Mouse (Mus musculus): ENCODE measurements around the gene Sez6l.

Sez6l gene

DNA sequence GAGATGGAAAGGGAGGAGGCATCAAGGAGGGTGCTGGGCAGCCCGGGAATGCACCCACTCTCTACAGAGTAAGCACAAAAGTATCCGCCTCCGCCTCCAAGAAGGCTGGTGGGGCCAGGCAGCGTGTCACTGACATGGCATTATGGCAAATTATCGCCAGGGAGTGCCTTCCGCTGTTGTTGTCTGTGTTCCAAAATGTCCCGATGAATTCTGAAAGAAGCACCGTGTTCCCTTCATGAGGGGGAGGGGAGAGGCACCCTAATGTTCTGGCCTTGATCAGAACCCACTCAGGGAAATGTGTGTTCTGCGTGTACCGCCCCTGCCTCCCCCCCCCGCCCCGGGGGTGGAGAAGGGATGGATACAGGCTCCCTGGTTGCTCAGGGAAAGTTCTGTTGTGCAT, 41.1 kb downstream of the Sez6l start:
- no peak for DNase-seq (ENCODE audit: extremely low read depth, insufficient read length, low spot score)

DNA sequence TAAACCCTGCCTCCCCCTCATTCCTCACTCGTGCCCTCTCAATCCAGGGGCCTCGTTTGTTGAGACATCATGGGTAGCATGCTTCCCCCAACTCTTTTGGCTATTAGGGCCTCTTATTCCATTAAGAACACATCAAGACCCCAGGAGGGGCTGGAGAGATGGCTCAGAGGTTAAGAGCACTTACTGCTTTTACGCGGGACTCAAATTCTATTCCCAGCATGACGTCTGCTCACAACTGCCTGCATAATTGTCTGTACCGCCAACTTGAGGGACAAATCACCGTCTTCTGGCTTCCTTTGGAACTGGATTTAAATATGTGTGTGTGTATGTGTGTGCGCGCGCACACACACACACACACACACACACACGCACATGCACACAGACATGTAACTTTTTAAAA, 42.8 kb downstream of the Sez6l start:
- no peak for DNase-seq (ENCODE audit: extremely low read depth, insufficient read length, low spot score)

DNA sequence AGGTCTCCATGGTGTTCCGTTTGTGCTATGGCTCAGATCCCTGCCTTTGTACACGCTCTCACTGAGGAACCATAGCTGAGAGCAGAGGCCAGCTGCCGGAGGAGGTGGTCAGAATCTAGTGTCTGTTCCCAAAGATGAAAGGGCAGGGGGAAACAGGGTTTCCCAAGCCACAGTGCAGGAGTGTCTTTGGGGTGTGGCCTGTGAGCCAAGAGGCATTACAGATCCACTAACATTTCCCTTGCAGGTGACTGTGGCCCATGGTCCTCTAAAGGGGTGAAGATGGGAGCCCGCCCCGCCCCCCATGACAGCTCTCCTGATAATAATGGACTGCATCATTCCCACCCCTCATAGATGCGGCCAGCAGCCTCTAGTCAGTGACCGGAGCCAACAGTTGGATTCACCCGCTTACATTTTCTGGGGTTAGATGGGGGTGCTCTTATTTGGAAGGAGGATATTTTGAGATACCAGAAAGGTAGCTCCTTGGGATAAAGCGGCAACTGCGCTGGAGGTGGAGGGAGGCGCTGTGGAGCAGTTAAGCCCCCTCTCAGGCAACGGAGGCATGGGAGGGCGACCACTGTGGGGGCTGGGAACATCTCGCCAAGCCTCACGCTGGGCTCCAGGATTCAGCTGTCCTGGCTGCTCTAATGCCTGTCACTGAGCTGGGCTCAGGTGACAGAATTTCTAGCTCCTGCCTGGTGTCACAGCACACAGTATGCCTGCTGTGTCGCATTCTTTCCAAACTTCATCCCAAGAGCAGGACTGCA, 43.5 kb downstream of the Sez6l start:
- DNase-seq (ENCODE audit: extremely low read depth, insufficient read length, low spot score): no peak

DNA sequence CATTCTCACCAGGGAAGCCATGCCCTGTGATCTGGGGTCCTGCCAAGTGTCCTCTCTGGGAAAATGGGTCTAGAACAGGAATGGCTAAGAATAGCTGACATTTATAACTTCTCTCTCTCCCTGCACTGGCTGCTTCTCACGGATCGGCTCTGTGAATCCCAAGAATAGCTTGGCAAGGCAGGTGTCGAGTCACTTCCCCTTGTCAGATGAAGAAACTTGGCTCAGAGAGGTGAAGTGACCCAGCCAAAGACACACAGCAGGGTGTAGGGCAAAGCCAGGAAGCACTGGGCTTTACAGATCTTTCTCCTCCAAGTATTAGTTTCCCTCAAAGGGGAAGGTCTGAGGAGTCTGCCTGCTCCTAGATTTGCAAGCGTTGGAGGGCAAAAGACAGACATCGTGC, 44.1 kb downstream of the Sez6l start:
- DNase-seq (ENCODE audit: extremely low read depth, insufficient read length, low spot score): no peak

DNA sequence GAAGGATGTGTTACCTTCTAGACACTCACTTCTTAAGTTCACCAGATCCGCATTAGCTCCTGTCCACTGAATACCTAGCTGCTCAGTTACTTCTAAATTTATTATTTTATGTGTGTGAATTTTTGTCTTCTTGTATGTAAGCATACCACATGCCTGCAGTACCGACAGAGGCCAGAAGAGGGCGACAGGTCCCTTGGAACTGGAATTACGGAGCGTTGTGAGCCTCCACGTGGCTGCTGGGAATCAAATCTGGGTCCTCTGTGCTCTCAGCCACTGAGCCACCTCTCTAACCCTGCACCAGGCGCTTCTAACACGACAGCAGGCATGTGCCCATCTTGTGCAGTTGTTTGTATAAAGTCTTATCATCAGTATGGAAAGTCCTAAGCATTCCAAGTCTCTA, 44.8 kb downstream of the Sez6l start:
- peak; percentile 9 for DNase-seq (ENCODE audit: extremely low read depth, insufficient read length, low spot score)

DNA sequence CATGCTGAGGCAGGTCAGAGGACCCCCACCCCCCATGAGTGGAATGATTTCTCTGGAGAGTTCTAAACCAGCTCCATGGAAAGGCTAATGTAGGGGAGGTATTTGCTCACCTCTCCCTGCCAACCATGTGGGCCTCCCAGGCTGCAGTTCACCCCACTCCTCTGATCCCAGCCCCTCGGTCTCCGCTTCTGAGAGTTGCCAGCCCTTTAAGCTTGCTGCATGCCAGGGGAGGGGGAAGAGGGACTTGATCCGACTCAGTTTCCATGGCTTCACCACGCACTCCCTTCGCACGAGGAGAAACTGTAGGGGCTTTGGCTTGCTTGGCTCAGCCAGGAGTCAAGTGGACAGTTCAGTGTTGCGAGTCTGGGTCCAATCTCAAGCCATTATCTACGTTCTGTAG, 45.9 kb downstream of the Sez6l start:
- no peak for DNase-seq (ENCODE audit: extremely low read depth, insufficient read length, low spot score)

DNA sequence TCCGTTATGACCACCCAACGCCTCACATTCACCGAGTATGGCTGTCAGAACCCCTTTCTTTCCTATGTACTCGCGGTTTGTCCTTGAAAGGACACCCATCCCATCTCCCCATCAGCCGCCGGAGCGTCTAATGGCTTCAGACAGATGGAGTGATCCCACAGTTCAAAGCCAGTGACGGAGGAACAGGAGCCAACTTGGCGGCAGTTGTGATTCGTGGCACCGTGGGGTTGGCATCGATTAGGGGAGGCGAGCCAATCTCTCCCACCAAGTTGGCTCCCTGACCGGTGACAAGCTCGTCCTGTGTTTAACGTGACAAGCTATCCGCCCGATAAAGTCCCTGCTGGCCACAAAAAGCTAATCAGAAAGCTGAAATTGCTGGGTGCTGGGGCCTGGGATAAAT, 50.0 kb downstream of the Sez6l start:
- no peak for DNase-seq (ENCODE audit: extremely low read depth, insufficient read length, low spot score)

DNA sequence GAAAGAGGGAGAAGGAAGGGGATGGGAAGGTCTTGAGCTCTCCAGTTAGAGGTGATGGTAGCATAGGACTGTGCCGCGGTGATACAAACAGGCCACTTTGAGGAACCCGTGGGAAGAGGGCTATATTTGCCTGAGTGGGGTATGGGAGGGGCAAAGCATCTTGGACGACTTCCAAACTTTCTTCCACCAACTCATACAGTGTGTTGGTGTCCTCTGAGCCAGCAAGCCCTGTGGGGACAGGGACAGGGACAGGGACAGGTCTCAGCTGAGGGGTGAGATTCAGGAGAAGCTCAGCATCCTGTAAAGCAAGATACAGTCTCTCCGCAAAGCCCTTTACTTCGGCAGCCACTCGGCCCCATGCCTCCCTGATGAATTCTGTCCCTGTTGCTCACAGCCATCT, 50.5 kb downstream of the Sez6l start:
- DNase-seq (ENCODE audit: extremely low read depth, insufficient read length, low spot score): no peak

DNA sequence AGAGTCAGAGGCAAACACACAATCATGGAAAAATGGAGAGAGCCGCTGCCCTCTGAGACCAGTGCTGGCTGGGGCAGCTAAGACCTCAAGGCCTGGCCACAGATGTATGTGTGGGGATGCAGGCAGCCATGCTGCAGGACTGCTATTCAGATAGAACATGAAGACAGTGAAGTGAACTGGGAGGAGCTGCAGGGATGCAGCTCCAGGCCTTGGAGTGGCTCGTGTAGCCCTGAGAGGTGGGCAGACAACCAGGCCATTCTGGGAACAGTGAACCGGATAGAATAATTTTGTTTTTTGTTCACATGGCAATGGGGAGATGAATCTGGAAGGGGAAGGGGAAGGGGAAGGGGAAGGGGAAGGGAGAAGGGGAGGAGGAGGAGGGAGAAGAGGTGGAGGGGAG, 51.0 kb downstream of the Sez6l start:
- no peak for DNase-seq (ENCODE audit: extremely low read depth, insufficient read length, low spot score)

DNA sequence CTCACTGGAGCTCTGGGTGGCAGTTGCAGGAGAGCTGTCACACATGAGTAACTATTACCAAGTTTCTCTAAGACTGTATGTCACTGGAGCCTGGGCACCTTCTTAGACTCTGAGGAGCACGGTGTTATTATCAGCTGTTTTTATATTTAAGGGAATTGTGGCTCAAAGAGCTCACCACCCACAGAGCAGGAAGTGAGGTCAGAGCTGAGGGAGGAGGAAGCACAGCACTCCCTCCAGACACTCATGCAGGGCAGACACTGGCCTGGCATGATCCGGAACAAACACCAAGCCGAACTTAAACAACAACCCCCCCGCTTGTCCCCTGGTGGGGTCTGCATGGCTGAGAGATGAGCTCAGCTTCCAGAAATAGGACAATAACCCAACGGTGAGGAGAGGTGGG, 51.7 kb downstream of the Sez6l start:
- no peak for DNase-seq (ENCODE audit: extremely low read depth, insufficient read length, low spot score)

DNA sequence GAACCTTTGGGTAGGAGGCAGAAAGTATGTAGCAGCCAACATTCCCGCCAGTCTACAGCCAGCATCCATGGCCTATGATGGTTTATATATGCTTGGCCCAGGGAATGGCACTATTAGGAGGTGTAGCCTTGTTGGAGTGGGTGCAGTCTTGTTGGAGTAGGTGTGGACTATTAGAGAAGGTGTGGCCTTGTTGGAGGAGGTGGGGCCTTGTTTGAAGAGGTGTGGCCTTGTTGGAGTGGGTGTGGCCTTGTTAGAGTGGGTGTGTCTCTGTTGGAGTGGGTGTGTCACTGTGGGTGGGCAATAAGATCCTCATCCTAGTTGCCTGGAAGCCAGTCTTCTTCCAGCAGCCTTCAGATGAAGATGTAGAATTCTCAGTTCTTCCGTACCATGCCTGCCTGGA, 53.2 kb downstream of the Sez6l start:
- no peak for DNase-seq (ENCODE audit: extremely low read depth, insufficient read length, low spot score)

DNA sequence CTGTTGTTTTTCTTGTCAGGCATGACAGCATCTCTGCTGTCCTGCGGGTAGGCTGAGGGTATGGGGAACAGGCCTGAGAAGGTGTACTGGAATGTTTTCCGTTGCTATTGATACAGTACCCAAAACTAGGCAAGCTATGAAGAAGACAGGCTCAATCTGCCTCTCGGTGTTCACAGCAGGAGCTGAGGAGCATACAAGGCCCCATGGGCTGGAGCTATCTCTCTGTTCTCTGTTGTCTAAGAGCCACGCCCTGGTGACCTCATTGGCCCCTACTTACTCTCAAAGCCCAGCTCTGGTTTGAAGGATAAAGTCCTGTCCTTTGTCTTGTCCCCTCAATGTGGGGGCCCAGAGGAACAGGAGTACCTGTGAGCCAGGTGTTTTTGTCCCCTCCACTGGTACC, 53.7 kb downstream of the Sez6l start:
- no peak for DNase-seq (ENCODE audit: extremely low read depth, insufficient read length, low spot score)

DNA sequence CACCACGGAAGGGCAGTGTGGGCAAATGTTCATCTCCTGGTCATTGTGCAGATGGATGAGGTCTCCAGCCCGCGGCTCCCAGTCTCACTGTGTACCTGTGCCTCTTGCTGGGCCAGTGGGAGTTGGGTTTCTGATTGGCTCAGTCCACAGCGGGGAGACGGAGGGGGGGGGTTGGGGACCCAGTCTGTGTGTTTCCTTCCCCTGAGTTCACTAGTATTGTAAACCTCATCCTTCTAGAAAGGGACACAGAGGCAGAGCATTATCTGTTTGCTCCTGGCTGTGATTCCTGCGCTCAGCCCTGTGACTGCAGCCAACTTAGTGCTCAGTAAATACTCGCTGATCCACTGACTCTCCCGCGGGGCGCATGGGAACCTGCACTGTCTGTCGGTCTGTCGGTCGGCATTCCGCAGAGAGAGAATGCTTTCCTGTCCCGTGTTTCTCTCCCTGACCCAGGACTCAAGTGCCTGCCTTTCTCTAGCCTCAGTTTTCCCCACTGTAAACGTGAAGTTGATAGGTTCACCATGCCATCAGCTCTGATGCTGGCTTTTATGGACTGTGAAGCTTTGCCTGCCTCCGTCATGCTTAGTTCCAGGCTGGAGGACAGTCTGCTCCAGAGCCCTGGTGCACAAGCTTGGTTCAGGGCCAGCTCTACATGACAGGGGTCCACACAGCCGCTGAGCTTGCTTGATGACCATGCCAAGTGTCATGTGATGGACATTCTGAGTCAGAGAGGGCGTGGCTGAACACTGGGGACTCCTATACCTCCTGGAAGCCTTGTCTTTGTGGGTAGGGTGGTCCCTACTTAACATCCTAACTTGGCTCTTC, 55.1 kb downstream of the Sez6l start:
- DNase-seq (ENCODE audit: extremely low read depth, insufficient read length, low spot score): no peak

DNA sequence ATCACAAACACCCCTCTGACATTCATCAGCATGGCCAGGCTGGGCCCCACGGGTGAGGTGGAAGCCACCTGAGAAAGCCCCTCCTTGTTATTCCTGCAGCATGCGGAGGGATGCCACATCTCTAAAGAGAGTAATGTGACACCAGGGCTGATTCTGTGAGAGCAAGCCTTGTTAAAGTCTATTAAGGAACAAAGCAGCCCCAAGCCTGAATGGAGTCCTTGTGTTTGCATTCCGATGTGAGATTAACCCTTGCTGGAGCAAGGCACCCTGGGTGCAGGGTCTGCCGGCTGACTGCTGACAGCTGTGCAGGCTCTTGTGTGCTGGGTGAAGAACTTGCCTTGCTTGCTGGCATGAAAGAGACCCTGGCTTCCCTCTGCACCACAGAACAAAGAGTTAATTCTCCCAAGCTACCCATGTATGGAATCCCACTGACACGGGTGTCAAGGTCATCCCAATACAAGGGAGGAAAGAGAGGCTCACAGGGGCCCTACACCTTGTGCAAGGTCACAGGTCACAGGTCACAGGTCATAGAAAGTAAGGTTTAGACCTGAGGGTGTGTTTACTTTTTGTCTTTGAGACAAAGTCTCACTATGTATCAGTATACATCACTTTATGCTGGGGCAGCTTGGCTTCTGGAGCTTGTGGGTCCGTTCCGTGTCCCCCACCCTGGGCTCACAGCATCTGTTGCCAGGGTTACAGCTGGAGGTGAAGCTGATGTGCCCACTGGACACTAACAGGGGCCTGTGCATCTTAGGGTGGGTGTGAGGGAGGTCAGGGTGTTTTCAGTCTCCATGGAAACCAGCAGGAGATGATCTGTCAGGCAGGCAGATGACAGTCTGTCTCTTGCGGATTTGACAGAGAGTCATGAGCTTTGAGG, 55.9 kb downstream of the Sez6l start:
- no peak for DNase-seq (ENCODE audit: extremely low read depth, insufficient read length, low spot score)

DNA sequence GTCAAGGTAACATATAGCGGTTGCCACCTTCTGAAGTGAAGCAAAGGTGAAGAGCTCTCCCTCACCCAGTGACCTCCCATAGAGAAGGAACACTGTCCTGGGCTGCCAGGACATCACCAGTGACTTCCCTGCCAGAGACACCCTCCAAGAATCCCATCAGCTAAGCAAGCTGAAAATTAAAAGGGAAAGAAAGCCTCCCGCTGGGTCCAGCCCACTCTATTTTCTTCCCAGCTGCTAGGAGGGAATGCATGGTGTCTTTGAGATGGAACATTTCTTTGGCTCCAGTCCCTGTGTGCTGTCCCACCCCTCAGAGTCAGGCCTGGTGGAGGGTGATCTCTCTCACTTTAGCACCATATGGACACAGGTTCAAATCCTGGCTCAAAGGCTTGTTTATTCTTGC, 58.2 kb downstream of the Sez6l start:
- no peak for DNase-seq (ENCODE audit: extremely low read depth, insufficient read length, low spot score)

DNA sequence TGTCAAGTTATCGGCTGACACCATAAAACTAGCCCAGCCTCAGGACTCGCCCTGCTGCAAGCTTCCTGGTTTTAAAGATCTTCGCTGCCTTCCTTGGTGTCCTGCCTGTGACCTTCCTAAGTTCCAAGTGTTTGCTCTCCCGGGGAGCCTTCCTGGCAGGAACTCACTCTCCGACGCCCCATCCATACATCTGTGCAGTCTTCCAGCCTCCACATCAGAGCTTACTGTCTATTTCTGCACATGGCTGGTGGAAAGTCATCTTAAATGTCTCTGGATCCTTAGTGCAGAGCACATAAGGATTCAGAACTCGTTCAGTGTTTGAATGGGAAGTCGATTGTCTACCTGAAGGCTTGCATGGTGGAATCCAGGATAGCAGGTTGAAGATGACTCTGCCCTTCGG, 59.5 kb downstream of the Sez6l start:
- no peak for DNase-seq (ENCODE audit: extremely low read depth, insufficient read length, low spot score)

DNA sequence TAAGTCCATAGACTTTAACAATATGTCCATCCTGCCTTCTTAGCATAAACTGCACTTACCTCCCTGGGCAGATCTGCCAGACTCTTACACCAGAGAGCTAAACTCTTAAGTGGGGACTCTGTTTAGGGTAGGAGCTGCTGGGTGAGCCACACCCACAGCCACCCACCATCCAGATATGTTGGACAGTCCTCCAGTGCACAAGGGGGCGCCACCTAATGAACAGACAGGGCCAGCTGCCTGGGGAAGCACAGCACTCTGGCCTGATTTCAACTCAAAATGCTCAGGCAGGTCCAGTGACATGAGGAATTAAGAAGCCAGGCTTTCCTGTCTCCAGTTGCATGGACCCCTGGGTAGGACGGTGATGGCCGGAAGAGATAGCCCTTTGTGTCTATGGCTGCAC, 60.5 kb downstream of the Sez6l start:
- no peak for DNase-seq (ENCODE audit: extremely low read depth, insufficient read length, low spot score)

DNA sequence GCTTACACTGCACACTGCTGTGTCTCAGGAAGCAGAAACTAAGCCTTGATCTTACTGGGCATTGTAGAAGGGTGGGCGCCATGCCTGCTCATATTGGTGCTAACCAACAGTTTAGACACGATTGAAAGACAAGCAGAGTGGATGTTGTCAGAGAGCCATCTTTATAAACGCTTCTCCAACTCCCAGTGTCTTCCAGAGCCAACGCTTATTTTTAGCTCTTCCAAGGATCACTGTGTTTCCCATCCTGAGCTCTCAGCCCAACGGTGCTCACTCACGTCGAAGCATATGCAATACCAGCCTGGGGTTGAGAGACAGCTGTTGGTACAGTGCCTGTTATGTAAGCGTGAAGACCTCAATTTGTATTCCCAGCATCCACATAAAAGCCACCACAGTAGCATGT, 66.6 kb downstream of the Sez6l start:
- DNase-seq (ENCODE audit: extremely low read depth, insufficient read length, low spot score): no peak

DNA sequence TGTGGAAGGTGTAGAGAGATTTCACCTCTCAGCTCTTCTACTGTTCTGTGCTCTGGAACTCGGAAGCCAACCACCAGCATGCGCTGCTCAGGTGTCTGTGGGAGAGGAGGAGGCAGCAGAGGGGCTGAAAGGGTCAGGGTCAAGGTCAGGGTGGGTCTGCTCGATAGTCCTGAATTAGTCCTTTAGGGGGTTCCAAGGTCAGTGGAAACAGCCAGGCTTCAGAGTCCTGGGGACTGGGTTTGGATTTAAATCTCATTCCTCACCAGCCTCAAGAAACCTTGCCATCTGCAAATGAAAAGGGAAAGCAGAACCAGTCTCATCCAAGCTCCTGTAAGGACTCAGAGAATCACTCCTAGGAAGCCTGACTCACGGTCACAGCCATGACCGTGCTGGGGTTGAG, 67.1 kb downstream of the Sez6l start:
- no peak for DNase-seq (ENCODE audit: extremely low read depth, insufficient read length, low spot score)

DNA sequence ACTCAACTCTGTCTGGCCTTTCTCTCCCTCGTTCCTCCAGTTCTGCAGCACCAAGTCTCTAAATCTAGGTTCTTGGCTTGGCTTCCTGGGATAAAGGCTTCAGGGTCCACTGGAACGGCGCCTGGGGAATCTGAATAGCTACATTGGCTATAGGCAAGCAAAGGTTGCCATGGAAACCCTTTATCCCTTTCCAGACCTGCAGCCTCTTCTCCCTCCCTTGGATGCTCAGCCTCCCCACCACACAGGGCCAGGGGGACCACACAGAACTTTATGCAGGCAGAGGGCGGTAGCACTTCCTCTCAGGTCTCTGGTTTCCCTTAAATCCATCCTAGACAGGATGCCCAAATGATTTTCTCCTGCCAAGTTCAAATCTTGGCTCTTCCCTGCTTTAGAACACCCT, 71.4 kb downstream of the Sez6l start:
- DNase-seq (ENCODE audit: extremely low read depth, insufficient read length, low spot score): no peak

DNA sequence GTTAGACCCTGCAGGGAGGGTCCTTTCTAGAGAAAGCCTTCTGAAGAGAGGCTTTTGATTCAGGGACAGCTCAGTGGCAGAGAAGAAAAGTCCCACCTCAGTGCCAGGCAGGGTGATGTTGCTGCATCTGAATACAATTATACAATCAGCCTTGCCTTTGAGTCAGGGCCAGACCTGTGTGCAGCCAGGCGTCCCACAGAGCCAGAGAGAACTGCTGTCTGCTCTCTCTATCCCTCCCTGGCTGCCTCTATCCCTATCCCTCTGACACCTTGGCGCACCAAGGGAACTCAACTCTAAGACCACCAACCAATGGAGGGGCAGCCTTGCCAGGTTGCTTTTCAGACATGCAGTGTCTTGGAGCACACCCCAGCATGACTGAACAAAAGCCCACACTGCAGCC, 75.6 kb downstream of the Sez6l start:
- DNase-seq (ENCODE audit: extremely low read depth, insufficient read length, low spot score): no peak

Measured in 3134 (cell line).